Mouse (Mus musculus): ENCODE measurements around the gene Adh6a.
"Not testable (repeated sequence)": the region's sequence is repeated elsewhere in the genome, so short reads cannot be mapped to it uniquely, and the experiment has no call there.

DNA sequence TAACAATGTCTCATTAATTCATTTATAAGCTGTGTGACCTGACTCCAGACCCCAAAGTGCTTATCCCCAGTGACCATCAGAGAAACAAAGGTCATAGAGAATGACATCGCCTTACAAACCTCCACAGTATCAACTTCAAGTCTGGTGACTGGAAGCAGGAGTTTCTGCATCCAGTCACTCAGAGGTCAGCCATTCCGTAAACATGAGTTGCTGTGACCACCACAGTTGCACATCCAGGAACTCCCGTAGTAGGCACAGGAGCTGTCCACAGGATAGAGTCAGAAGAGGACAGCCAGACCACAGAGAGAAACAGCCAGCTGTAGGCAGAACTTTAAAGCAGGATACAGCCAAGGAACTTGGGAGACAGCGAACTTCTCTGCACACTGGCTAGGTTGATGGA, 57.2 kb downstream of the Adh6a start:
- TF ChIP-seq CTCF (IDR thresholded peaks at IDR 0.05; ENCODE audit: insufficient read depth, low read length); POLR2A (IDR thresholded peaks at IDR 0.05; ENCODE audit: borderline replicate concordance, extremely low read depth, low read depth, low read length): not testable (repeated sequence)
